10 mouse cellular contexts compared by ENCODE assay signal in the genomic region with DNA sequence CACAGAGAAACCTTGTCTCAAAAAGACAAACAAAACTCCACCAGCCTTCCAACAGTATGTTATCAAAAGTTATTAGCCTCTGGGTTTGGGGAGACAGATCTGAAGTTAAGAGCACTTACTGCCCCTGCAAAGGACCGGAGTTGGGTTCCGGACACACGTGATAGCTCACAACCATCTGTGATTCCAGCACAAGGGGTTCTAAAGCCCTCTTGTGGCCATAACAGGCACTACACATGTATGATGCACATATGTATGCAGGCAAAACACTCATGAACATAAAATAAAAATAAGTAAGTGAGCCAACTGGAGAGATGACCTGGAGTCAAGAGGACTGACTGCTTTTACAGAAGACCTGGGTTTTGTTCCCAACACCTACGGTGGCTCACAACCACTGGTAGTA. TPM values are rescaled to one million over a fixed set of nuclear protein-coding genes. Genes with fewer than 3 reads are reported as not detected.
A peak's percentile ranks its signal among the peaks of the same experiment; 100 is the strongest.
DNase-seq lines count a peak whose midpoint lies in the region; ATAC-seq lines count a peak whose summit lies in the region.
"Had no signal": no experiment of that assay in that cellular context is flagged by ENCODE, and none has a peak within 500 bp of the region (broad histone marks: within the 10 kb centered on the region; RNA-seq: fewer than 3 reads in every experiment).

No protein-coding gene starts in this region.

- H3K36me3 ChIP-seq in hindbrain, embryonic 11.5 days (ENCODE audit: control insufficient read depth, insufficient read depth, low read length): no peaks in the 10 kb centered on the region
- no peaks in the 10 kb centered on the region for H3K36me3 ChIP-seq in hindbrain, embryonic 13.5 days

- no peak for ATAC-seq in hindbrain, embryonic 11.5 days (ENCODE audit: low FRiP score)
- no peak for ATAC-seq in hindbrain, embryonic 13.5 days (ENCODE audit: low FRiP score)
- peak; percentile 79 for ATAC-seq in megakaryocyte, adult 5-6 weeks (ENCODE audit: poor library complexity, severe bottlenecking)
- ATAC-seq: forebrain, embryonic 13.5 days had no signal

- H3K4me2 ChIP-seq in hindbrain, embryonic 11.5 days (replicated peaks; ENCODE audit: low read depth, low read length): no peak overlapping the region
- no peak overlapping the region for H3K4me2 ChIP-seq in hindbrain, embryonic 13.5 days
- H3K4me2 ChIP-seq: forebrain, embryonic 13.5 days had no signal

- peak; percentile 23 for DNase-seq in hindbrain, embryonic 11.5 days (ENCODE audit: low spot score)
- DNase-seq in B cell, adult 2 months: peak; percentile 54
- DNase-seq in ZHBTc4 (ENCODE audit: low read depth, low spot score): peak; percentile 87
- DNase-seq in right cerebral cortex, postnatal 25 days: no peak
- no peak for DNase-seq in heart, postnatal 4 days
- no peak for DNase-seq in testis, postnatal 10 days (ENCODE audit: low spot score)

- no peak overlapping the region for H3K9ac ChIP-seq in hindbrain, embryonic 11.5 days (ENCODE audit: low read depth, low read length)
- no peak overlapping the region for H3K9ac ChIP-seq in hindbrain, embryonic 13.5 days
- H3K9ac ChIP-seq: forebrain, embryonic 13.5 days had no signal

- no peaks in the 10 kb centered on the region for H3K4me1 ChIP-seq in hindbrain, embryonic 11.5 days (replicated peaks; ENCODE audit: control insufficient read depth, insufficient read depth, low read length)
- no peaks in the 10 kb centered on the region for H3K4me1 ChIP-seq in hindbrain, embryonic 13.5 days (replicated peaks)
- H3K4me1 ChIP-seq: forebrain, embryonic 13.5 days had no signal

- 86% methylated on average over 4 of the region's 4 CpGs for WGBS in hindbrain, embryonic 11.5 days
- 89% methylated on average over 4 of the region's 4 CpGs for WGBS in hindbrain, embryonic 13.5 days

- H3K27ac ChIP-seq in hindbrain, embryonic 11.5 days (ENCODE audit: low read depth, low read length): no peak overlapping the region
- H3K27ac ChIP-seq in hindbrain, embryonic 13.5 days: no peak overlapping the region
- H3K27ac ChIP-seq: forebrain, embryonic 13.5 days; macrophage had no signal

- H3K4me3 ChIP-seq in hindbrain, embryonic 11.5 days (ENCODE audit: low read depth, low read length): no peak overlapping the region
- H3K4me3 ChIP-seq in hindbrain, embryonic 13.5 days: no peak overlapping the region
- H3K4me3 ChIP-seq: forebrain, embryonic 13.5 days had no signal

- H3K27me3 ChIP-seq in hindbrain, embryonic 11.5 days (ENCODE audit: control insufficient read depth, insufficient read depth, low read length): no peaks in the 10 kb centered on the region
- no peaks in the 10 kb centered on the region for H3K27me3 ChIP-seq in hindbrain, embryonic 13.5 days
- H3K27me3 ChIP-seq: forebrain, embryonic 13.5 days had no signal

- H3K9me3 ChIP-seq in hindbrain, embryonic 11.5 days (ENCODE audit: control insufficient read depth, low read length): no peaks in the 10 kb centered on the region
- no peaks in the 10 kb centered on the region for H3K9me3 ChIP-seq in hindbrain, embryonic 13.5 days
- H3K9me3 ChIP-seq: forebrain, embryonic 13.5 days had no signal

RNA-seq across cellular contexts. Expression of gene Dock9, which starts 6.8 kb away (rescaled TPM):
- polyA plus RNA-seq in hindbrain, embryonic 11.5 days (2014; fragmentation: Nextera tagmentation; extraction: Ambion mirVana): 5.4 and 6.0 TPM in 2 replicates
- polyA plus RNA-seq in hindbrain, embryonic 13.5 days (2015; fragmentation: Nextera tagmentation; extraction: Ambion mirVana): 6.2 and 7.3 TPM in 2 replicates
- total RNA-seq in megakaryocyte, adult 5-6 weeks (2015): 0.23 and 0.31 TPM in 2 replicates
- total RNA-seq in megakaryocyte, adult 5-6 weeks (2017): 0.22 and 0.57 TPM in 2 replicates
- 10 to 100 TPM; 28.5 to 30.9 TPM for total RNA-seq in heart, postnatal 4 days (2021)

Comparison
In these comparisons a context has a peak if more than half of its experiments do, and no peak if none do; other contexts are left out.
1. DNase-seq: peak in hindbrain, embryonic 11.5 days (single experiment), B cell, adult 2 months (2 of 2) and ZHBTc4 (single experiment); none in right cerebral cortex, postnatal 25 days (single experiment), heart, postnatal 4 days (single experiment) and testis, postnatal 10 days (single experiment).
2. RNA of gene Dock9, which starts 6.8 kb away (total RNA-seq): 28.5 to 30.9 TPM in heart, postnatal 4 days; 0.22 to 0.57 TPM in megakaryocyte, adult 5-6 weeks; every median in the first group is over 10 times any median in the second.